Mouse (Mus musculus) midbrain, embryonic 14.5 days (tissue): ENCODE results near the gene Fdxr. TPM values are rescaled to one million over a fixed set of nuclear protein-coding genes. Genes with fewer than 3 reads are reported as not detected.

Experiments
- ATAC-seq: fragments of 200-750 bp; cut with Nextera tagmentation; 2 replicates; pipeline ENCODE4 v1.8.0; 2017; ENCODE audit warnings: moderate number of reproducible peaks, moderate library complexity; ENCODE audit not compliant: low FRiP score, low TSS enrichment
- DNase-seq: peaks from one replicate; pipeline ENCODE4 v3.0.0-alpha.2; 2015
- H3K27ac ChIP-seq: fragments of 300-500 bp; sonication (generic); replicated peaks from 2 replicates; pipeline ENCODE4 v1.5.1; 2014; ENCODE audit warnings: mild to moderate bottlenecking, low read depth, low read length, moderate library complexity
- H3K27me3 ChIP-seq: fragments of 300-500 bp; sonication (generic); 2 replicates; pipeline ENCODE4 v1.6.1; 2014; ENCODE audit warnings: low read length, control low read depth, mixed read lengths; ENCODE audit not compliant: control insufficient read depth, insufficient read depth
- H3K36me3 ChIP-seq: fragments of 300-500 bp; sonication (generic); 2 replicates; pipeline ENCODE4 v1.6.1; 2014; ENCODE audit warnings: low read length, control low read depth; ENCODE audit not compliant: control insufficient read depth, insufficient read depth
- H3K4me1 ChIP-seq: fragments of 300-500 bp; sonication (generic); 2 replicates; pipeline ENCODE4 v1.6.1; 2014; ENCODE audit warnings: mild to moderate bottlenecking, antibody characterized with exemption, low read length, control low read depth; ENCODE audit not compliant: control insufficient read depth, insufficient read depth
- H3K4me2 ChIP-seq: fragments of 300-500 bp; sonication (generic); 2 replicates; pipeline ENCODE4 v1.6.1; 2014; ENCODE audit warnings: mild to moderate bottlenecking, low read length, moderate library complexity
- H3K4me3 ChIP-seq: fragments of 300-500 bp; sonication (generic); replicated peaks from 2 replicates; pipeline ENCODE4 v1.5.1; 2014; ENCODE audit warnings: low read depth, low read length
- H3K9ac ChIP-seq: fragments of 300-500 bp; sonication (generic); replicated peaks from 2 replicates; pipeline ENCODE4 v1.6.1; 2014; ENCODE audit warnings: mild to moderate bottlenecking, low read length, moderate library complexity
- H3K9me3 ChIP-seq: fragments of 300-500 bp; sonication (generic); 2 replicates; pipeline ENCODE4 v1.6.1; 2016; ENCODE audit warnings: low read length, control low read depth, mixed read lengths; ENCODE audit not compliant: control insufficient read depth
- WGBS: fragments of 180-500 bp; shearing (Covaris S2); extraction: QIAGEN DNeasy Blood & Tissue Kit; methylation state at CpG from one replicate; pipeline ENCODE4 v1.1.7; 2014; 5-methylcytosine and 5-hydroxymethylcytosine counted together
- polyA plus RNA-seq: library from polyadenylated mRNA; unstranded; fragments of >200 nt; fragmentation: Nextera tagmentation; extraction: Ambion mirVana; gene quantifications from 2 replicates; pipeline ENCODE4 v1.2.1, GENCODE M21; 2014

The Fdxr gene
- polyA plus RNA-seq, 1 experiment from 2014 or later, result 15.0 TPM

- H3K9ac ChIP-seq, result no peak overlapping the region
- no peaks in the 10 kb centered on the region for H3K27me3 ChIP-seq
- DNase-seq, result peak; percentile 50
- H3K4me3 ChIP-seq, result no peak overlapping the region
- 75% methylated on average over 19 of the region's 19 CpGs for WGBS
- peak overlapping the region; percentile 28; the same call in 1 of the 2 replicates for H3K27ac ChIP-seq
- H3K4me2 ChIP-seq, result no peak overlapping the region
- no peaks in the 10 kb centered on the region for H3K36me3 ChIP-seq
- no peak for ATAC-seq
- no peaks in the 10 kb centered on the region for H3K4me1 ChIP-seq
- no peaks in the 10 kb centered on the region for H3K9me3 ChIP-seq
These were observed 9.5 kb upstream of the Fdxr start for GRCm38 (mm10) chr11:115286201-115286993.

- ATAC-seq (no peak), DNase-seq (no peak)
- Histone ChIP-seq H3K27ac (no peak overlapping the region), H3K4me2 (no peak overlapping the region), H3K9me3 (no peaks in the 10 kb centered on the region), H3K27me3 (no peaks in the 10 kb centered on the region), H3K9ac (no peak overlapping the region), H3K36me3 (no peaks in the 10 kb centered on the region), H3K4me3 (no peak overlapping the region), H3K4me1 (no peaks in the 10 kb centered on the region)
- WGBS, result 64% methylated on average over 4 of the region's 4 CpGs
These were observed 8.4 kb upstream of the Fdxr start for GRCm38 (mm10) chr11:115285282-115285681.

DNA sequence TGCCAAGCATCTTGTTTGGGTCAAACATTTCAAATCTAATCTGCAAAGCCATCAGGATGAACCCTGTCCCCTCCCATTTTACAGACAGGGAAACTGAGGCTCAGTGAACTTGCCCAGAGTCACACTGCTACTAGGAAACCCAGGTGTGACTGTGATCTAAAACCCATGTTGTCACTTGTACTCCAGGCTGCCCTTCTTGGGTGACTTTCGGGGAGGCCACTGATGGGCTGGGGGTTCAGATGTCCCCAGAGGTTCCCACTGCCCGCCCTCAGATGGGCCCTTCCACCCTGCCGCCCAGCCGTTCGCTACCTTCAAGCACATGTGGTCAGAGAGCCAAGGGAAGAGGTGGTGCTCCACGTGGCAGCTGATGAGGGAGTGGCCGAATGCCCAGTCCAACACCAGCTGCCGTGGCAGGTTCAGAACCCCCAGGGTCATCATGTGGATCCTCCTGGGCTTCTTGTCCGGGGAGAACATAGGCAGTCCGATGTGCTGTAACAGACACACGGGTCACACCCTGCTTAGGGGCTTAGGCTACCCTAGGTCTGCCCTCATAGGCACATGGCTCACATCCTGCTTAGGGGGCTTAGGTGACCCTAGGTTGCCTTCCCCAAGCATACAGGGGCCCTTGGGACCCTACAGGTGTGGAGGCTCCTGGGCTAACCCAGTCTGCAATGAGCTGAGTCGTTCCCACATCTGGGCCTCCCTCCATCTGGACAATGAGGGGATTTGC, 7.2 kb upstream of the Fdxr start:
- Histone ChIP-seq H3K9me3 (no peaks in the 10 kb centered on the region), H3K27ac (no peak overlapping the region), H3K9ac (no peak overlapping the region), H3K36me3 (no peaks in the 10 kb centered on the region), H3K4me2 (no peak overlapping the region), H3K4me3 (no peak overlapping the region), H3K27me3 (no peaks in the 10 kb centered on the region), H3K4me1 (no peaks in the 10 kb centered on the region)
- ATAC-seq, result no peak
- WGBS, result 86% methylated on average over 12 of the region's 12 CpGs
- DNase-seq, result no peak

GRCm38 (mm10) chr11:115283486-115283765, 6.6 kb upstream of the Fdxr start:
- Histone ChIP-seq H3K27me3 (no peaks in the 10 kb centered on the region), H3K4me1 (no peaks in the 10 kb centered on the region), H3K36me3 (no peaks in the 10 kb centered on the region), H3K27ac (no peak overlapping the region), H3K9me3 (no peaks in the 10 kb centered on the region), H3K9ac (no peak overlapping the region), H3K4me3 (no peak overlapping the region), H3K4me2 (no peak overlapping the region)
- DNase-seq (no peak), ATAC-seq (no peak)
- WGBS, result 78% methylated on average over 9 of the region's 9 CpGs

- ATAC-seq, result no peak
These were observed 6.1 kb upstream of the Fdxr start for GRCm38 (mm10) chr11:115282723-115283485.

GRCm38 (mm10) chr11:115282295-115282694, 5.4 kb upstream of the Fdxr start:
- Histone ChIP-seq H3K9ac (no peak overlapping the region), H3K36me3 (no peaks in the 10 kb centered on the region), H3K4me3 (no peak overlapping the region), H3K9me3 (no peaks in the 10 kb centered on the region), H3K27ac (no peak overlapping the region), H3K4me2 (no peak overlapping the region), H3K4me1 (peaks cover 8% of the 10 kb centered on the region), H3K27me3 (no peaks in the 10 kb centered on the region)
- ATAC-seq (no peak), DNase-seq (no peak)
- WGBS, result 79% methylated on average over 8 of the region's 8 CpGs

More at GRCm38 (mm10) chr11:115282723-115283485, 6.1 kb upstream of the Fdxr start:
- Histone ChIP-seq H3K4me1 (peaks cover 3% of the 10 kb centered on the region), H3K9ac (no peak overlapping the region), H3K9me3 (no peaks in the 10 kb centered on the region), H3K36me3 (no peaks in the 10 kb centered on the region), H3K4me3 (no peak overlapping the region), H3K4me2 (no peak overlapping the region), H3K27me3 (no peaks in the 10 kb centered on the region), H3K27ac (no peak overlapping the region)
- WGBS, result 89% methylated on average over 8 of the region's 8 CpGs
- DNase-seq, result no peak

DNA sequence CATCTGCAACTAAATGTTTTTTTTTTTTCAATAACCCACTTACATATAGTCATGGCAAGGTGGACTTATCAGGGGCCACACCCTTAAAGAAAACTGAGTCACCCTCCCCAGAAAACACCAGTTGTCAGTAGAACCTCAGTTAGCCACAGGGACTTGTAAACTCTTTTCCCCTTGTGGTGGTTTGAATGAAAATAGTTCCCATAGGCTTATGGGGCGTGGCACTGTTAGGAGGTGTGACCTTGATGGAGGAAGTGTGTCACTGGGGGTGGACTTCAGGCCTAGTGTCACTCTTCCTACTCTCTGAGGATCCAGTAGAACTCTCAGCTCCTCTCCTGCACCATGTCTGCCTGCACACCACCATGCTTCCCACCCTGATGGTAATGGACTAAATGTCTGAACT, 2.9 kb upstream of the Fdxr start:
- Histone ChIP-seq H3K4me3 (no peak overlapping the region), H3K27ac (no peak overlapping the region), H3K4me1 (peaks cover 20% of the 10 kb centered on the region), H3K27me3 (no peaks in the 10 kb centered on the region), H3K4me2 (no peak overlapping the region), H3K9ac (no peak overlapping the region), H3K36me3 (no peaks in the 10 kb centered on the region), H3K9me3 (no peaks in the 10 kb centered on the region)
- DNase-seq (no peak), ATAC-seq (no peak)
- whole genome bisulfite sequencing, result 81% methylated on average over 1 of the region's 1 CpGs

DNA sequence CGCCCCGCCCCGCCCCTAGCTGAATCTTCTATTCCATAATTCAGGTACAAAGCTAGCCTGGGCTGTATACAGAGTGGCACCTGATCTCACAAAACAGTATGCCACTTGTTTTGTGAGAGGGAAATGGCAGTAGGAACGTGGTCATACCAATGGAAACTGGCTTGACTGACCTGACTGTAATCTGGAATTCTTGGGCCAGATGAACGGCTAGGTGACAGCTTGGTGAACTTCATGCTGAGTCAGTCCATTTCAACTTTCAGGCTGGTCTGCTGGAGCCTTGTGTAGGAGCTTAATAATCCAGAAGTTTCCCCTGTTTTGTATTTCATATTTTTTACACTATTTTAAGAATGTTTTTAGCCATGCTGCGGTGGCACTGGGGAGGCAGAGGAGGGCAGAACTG, 1.3 kb upstream of the Fdxr start:
- H3K27ac ChIP-seq, result no peak overlapping the region
- peaks cover 20% of the 10 kb centered on the region for H3K4me1 ChIP-seq
- H3K4me2 ChIP-seq, result peak overlapping the region; percentile 68; the same call in 1 of the 2 replicates
- no peaks in the 10 kb centered on the region for H3K36me3 ChIP-seq
- no peaks in the 10 kb centered on the region for H3K27me3 ChIP-seq
- ATAC-seq (no peak), DNase-seq (no peak)
- no peaks in the 10 kb centered on the region for H3K9me3 ChIP-seq
- no peak overlapping the region; the same call in 1 of the 2 replicates for H3K9ac ChIP-seq
- H3K4me3 ChIP-seq, result no peak overlapping the region
- 83% methylated on average over 6 of the region's 6 CpGs for WGBS
